ENCODE assay signal across 10 mouse cellular contexts in genomic region chr15:79038331-79038730, GRCm38 (mm10). TPM values are rescaled to one million over a fixed set of nuclear protein-coding genes. Genes with fewer than 3 reads are reported as not detected.
DNase-seq lines count a peak whose midpoint lies in the region; ATAC-seq and TF ChIP-seq lines count a peak whose summit lies in the region.
"Had no signal": no experiment of that assay in that cellular context is flagged by ENCODE, and none has a peak within 500 bp of the region (broad histone marks: within the 10 kb centered on the region; RNA-seq: fewer than 3 reads in every experiment).

No protein-coding gene starts in this region.

- H3K9me3 ChIP-seq in erythroblast, embryonic 14.5 days (ENCODE audit: control insufficient read depth, low read length) = no peaks in the 10 kb centered on the region; the same call in 1 of the 2 replicates
- no peaks in the 10 kb centered on the region for H3K9me3 ChIP-seq in hindbrain, embryonic 10.5 days
- H3K9me3 ChIP-seq in hindbrain, embryonic 11.5 days (ENCODE audit: control insufficient read depth, low read length) = no peaks in the 10 kb centered on the region
- H3K9me3 ChIP-seq in E14TG2a.4 (ENCODE audit: low read length) = no peaks in the 10 kb centered on the region
- no peaks in the 10 kb centered on the region for H3K9me3 ChIP-seq in liver, embryonic 13.5 days (replicated peaks)
- H3K9me3 ChIP-seq: forebrain, embryonic 13.5 days had no signal

- H3K4me2 ChIP-seq in hindbrain, embryonic 11.5 days (replicated peaks; ENCODE audit: low read depth, low read length) = no peak overlapping the region
- H3K4me2 ChIP-seq in liver, embryonic 13.5 days = peak overlapping the region; percentile 58

- peaks cover 40% of the 10 kb centered on the region for H3K27me3 ChIP-seq in erythroblast, embryonic 14.5 days (ENCODE audit: control insufficient read depth)
- peaks cover 45% of the 10 kb centered on the region for H3K27me3 ChIP-seq in hindbrain, embryonic 10.5 days (ENCODE audit: insufficient read depth, poor library complexity, severe bottlenecking)
- peaks cover 27% of the 10 kb centered on the region for H3K27me3 ChIP-seq in hindbrain, embryonic 11.5 days (ENCODE audit: control insufficient read depth, insufficient read depth, low read length)
- H3K27me3 ChIP-seq in E14TG2a.4 (ENCODE audit: insufficient read depth, low read length) = peaks cover 34% of the 10 kb centered on the region
- H3K27me3 ChIP-seq in liver, embryonic 13.5 days = peaks cover 48% of the 10 kb centered on the region

- H3K27ac ChIP-seq in hindbrain, embryonic 10.5 days = no peak overlapping the region
- no peak overlapping the region for H3K27ac ChIP-seq in hindbrain, embryonic 11.5 days (ENCODE audit: low read depth, low read length)
- H3K27ac ChIP-seq in liver, embryonic 13.5 days = peak overlapping the region; percentile 44; the same call in 1 of the 2 replicates
- H3K27ac ChIP-seq: forebrain, embryonic 13.5 days had no signal

- no peak for ATAC-seq in erythroblast, adult 5-6 weeks (replicated peaks; ENCODE audit: low FRiP score, poor library complexity, severe bottlenecking)
- ATAC-seq in hindbrain, embryonic 11.5 days (ENCODE audit: low FRiP score) = no peak
- no peak for ATAC-seq in liver, embryonic 13.5 days (ENCODE audit: low read depth)

- TF ChIP-seq CTCF in E14TG2a.4 (conservative IDR thresholded peaks at IDR 0.05; ENCODE audit: low read length) = no peak

- no peak for DNase-seq in hindbrain, embryonic 10.5 days (ENCODE audit: low spot score)
- DNase-seq in hindbrain, embryonic 11.5 days (ENCODE audit: low spot score) = no peak
- DNase-seq in liver, embryonic 13.5 days = no peak
- no peak for DNase-seq in natural killer cell, adult 2 months (ENCODE audit: low spot score in 2 of 2)
- no peak for DNase-seq in adipocyte (ENCODE audit: low spot score)

- H3K9ac ChIP-seq in hindbrain, embryonic 11.5 days (ENCODE audit: low read depth, low read length) = no peak overlapping the region
- H3K9ac ChIP-seq in liver, embryonic 13.5 days = peak overlapping the region; percentile 50

- peak overlapping the region; percentile 37 for H3K4me3 ChIP-seq in erythroblast, embryonic 14.5 days (replicated peaks)
- H3K4me3 ChIP-seq in hindbrain, embryonic 10.5 days = peak overlapping the region; percentile 11; the same call in 1 of the 2 replicates
- H3K4me3 ChIP-seq in hindbrain, embryonic 11.5 days (ENCODE audit: low read depth, low read length) = no peak overlapping the region
- H3K4me3 ChIP-seq in E14TG2a.4 (replicated peaks; ENCODE audit: low read length) = 0 out of 2 replicates have a peak overlapping the region, but pooled peaks have one; percentile 13
- H3K4me3 ChIP-seq in liver, embryonic 13.5 days (replicated peaks) = 0 out of 2 replicates have a peak overlapping the region, but pooled peaks have one; percentile 28
- H3K4me3 ChIP-seq: forebrain, embryonic 13.5 days had no signal

- H3K4me1 ChIP-seq in erythroblast, embryonic 14.5 days (ENCODE audit: control insufficient read depth) = peaks cover 34% of the 10 kb centered on the region
- H3K4me1 ChIP-seq in hindbrain, embryonic 10.5 days (replicated peaks) = peaks cover 51% of the 10 kb centered on the region
- peaks cover 6% of the 10 kb centered on the region for H3K4me1 ChIP-seq in hindbrain, embryonic 11.5 days (replicated peaks; ENCODE audit: control insufficient read depth, insufficient read depth, low read length)
- peaks cover 63% of the 10 kb centered on the region for H3K4me1 ChIP-seq in E14TG2a.4 (replicated peaks; ENCODE audit: low read depth, low read length)
- H3K4me1 ChIP-seq in liver, embryonic 13.5 days (replicated peaks) = peaks cover 54% of the 10 kb centered on the region

- peaks cover 9% of the 10 kb centered on the region; the same call in 1 of the 2 replicates for H3K36me3 ChIP-seq in erythroblast, embryonic 14.5 days (ENCODE audit: control insufficient read depth)
- H3K36me3 ChIP-seq in hindbrain, embryonic 10.5 days = peaks cover 31% of the 10 kb centered on the region
- H3K36me3 ChIP-seq in hindbrain, embryonic 11.5 days (ENCODE audit: control insufficient read depth, insufficient read depth, low read length) = no peaks in the 10 kb centered on the region
- H3K36me3 ChIP-seq in E14TG2a.4 (ENCODE audit: insufficient read depth, low read length) = peaks cover 47% of the 10 kb centered on the region
- peaks cover 12% of the 10 kb centered on the region; the same call in 1 of the 2 replicates for H3K36me3 ChIP-seq in liver, embryonic 13.5 days

- WGBS in hindbrain, embryonic 10.5 days = 70% methylated on average over 10 of the region's 10 CpGs
- WGBS in hindbrain, embryonic 11.5 days = 68% methylated on average over 10 of the region's 10 CpGs
- WGBS in liver, embryonic 13.5 days (ENCODE audit: insufficient replicate concordance) = 63% methylated on average over 10 of the region's 10 CpGs

RNA-seq across cellular contexts. Expression of gene Galr3, which starts 3.4 kb away (rescaled TPM):
- polyA plus RNA-seq in erythroblast, embryonic 14.5 days (2012) = 0.06 TPM in 1 of 2 replicates, not detected in the other
- total RNA-seq in erythroblast, adult 5-6 weeks (2015; ENCODE audit: low replicate concordance) = not detected in 2 replicates
- total RNA-seq in erythroblast, adult 5-6 weeks (2017; ENCODE audit: low replicate concordance) = not detected in 2 replicates
- polyA plus RNA-seq in hindbrain, embryonic 10.5 days (2016; fragmentation: Nextera tagmentation; extraction: Ambion mirVana) = not detected in 2 replicates
- not detected in 2 replicates for polyA plus RNA-seq in hindbrain, embryonic 11.5 days (2014; fragmentation: Nextera tagmentation; extraction: Ambion mirVana)
- polyA plus RNA-seq in liver, embryonic 13.5 days (2015; fragmentation: Nextera tagmentation; extraction: Ambion mirVana) = 0.13 and 0.20 TPM in 2 replicates
- polyA plus RNA-seq: embryonic facial prominence, embryonic 11.5 days; forebrain, embryonic 13.5 days had no signal

RNA-seq across cellular contexts. Expression of gene H1f0, which starts 10.1 kb away (rescaled TPM):
- polyA plus RNA-seq in erythroblast, embryonic 14.5 days (2012) = 15.5 and 19.5 TPM in 2 replicates
- total RNA-seq in erythroblast, adult 5-6 weeks (2015; ENCODE audit: low replicate concordance) = 6.5 and 8.6 TPM in 2 replicates
- total RNA-seq in erythroblast, adult 5-6 weeks (2017; ENCODE audit: low replicate concordance) = 8.2 and 20.5 TPM in 2 replicates
- polyA plus RNA-seq in hindbrain, embryonic 10.5 days (2016; fragmentation: Nextera tagmentation; extraction: Ambion mirVana) = 447 and 561 TPM in 2 replicates
- 154 and 306 TPM in 2 replicates for polyA plus RNA-seq in hindbrain, embryonic 11.5 days (2014; fragmentation: Nextera tagmentation; extraction: Ambion mirVana)
- 85.3 and 101 TPM in 2 replicates for polyA plus RNA-seq in liver, embryonic 13.5 days (2015; fragmentation: Nextera tagmentation; extraction: Ambion mirVana)

RNA-seq across cellular contexts. Expression of gene Ankrd54, which starts 24.4 kb away (rescaled TPM):
- 13.6 and 25.2 TPM in 2 replicates for polyA plus RNA-seq in erythroblast, embryonic 14.5 days (2012)
- 12.3 and 20.0 TPM in 2 replicates for total RNA-seq in erythroblast, adult 5-6 weeks (2015; ENCODE audit: low replicate concordance)
- total RNA-seq in erythroblast, adult 5-6 weeks (2017; ENCODE audit: low replicate concordance) = 7.5 and 11.4 TPM in 2 replicates
- polyA plus RNA-seq in hindbrain, embryonic 10.5 days (2016; fragmentation: Nextera tagmentation; extraction: Ambion mirVana) = 65.9 and 78.2 TPM in 2 replicates
- polyA plus RNA-seq in hindbrain, embryonic 11.5 days (2014; fragmentation: Nextera tagmentation; extraction: Ambion mirVana) = 56.3 and 59.7 TPM in 2 replicates
- polyA plus RNA-seq in liver, embryonic 13.5 days (2015; fragmentation: Nextera tagmentation; extraction: Ambion mirVana) = 47.9 and 49.6 TPM in 2 replicates

RNA-seq across cellular contexts. Expression of gene Eif3l, which starts 36.6 kb away (rescaled TPM):
- polyA plus RNA-seq in erythroblast, embryonic 14.5 days (2012) = 1.8 and 3.6 TPM in 2 replicates
- 29.4 and 47.6 TPM in 2 replicates for total RNA-seq in erythroblast, adult 5-6 weeks (2015; ENCODE audit: low replicate concordance)
- total RNA-seq in erythroblast, adult 5-6 weeks (2017; ENCODE audit: low replicate concordance) = 51.3 and 56.2 TPM in 2 replicates
- 238 and 262 TPM in 2 replicates for polyA plus RNA-seq in hindbrain, embryonic 10.5 days (2016; fragmentation: Nextera tagmentation; extraction: Ambion mirVana)
- 226 and 241 TPM in 2 replicates for polyA plus RNA-seq in hindbrain, embryonic 11.5 days (2014; fragmentation: Nextera tagmentation; extraction: Ambion mirVana)
- polyA plus RNA-seq in liver, embryonic 13.5 days (2015; fragmentation: Nextera tagmentation; extraction: Ambion mirVana) = 171 and 185 TPM in 2 replicates
